Mouse (Mus musculus): ENCODE measurements around the gene Ccser1.

Gene Ccser1

DNA sequence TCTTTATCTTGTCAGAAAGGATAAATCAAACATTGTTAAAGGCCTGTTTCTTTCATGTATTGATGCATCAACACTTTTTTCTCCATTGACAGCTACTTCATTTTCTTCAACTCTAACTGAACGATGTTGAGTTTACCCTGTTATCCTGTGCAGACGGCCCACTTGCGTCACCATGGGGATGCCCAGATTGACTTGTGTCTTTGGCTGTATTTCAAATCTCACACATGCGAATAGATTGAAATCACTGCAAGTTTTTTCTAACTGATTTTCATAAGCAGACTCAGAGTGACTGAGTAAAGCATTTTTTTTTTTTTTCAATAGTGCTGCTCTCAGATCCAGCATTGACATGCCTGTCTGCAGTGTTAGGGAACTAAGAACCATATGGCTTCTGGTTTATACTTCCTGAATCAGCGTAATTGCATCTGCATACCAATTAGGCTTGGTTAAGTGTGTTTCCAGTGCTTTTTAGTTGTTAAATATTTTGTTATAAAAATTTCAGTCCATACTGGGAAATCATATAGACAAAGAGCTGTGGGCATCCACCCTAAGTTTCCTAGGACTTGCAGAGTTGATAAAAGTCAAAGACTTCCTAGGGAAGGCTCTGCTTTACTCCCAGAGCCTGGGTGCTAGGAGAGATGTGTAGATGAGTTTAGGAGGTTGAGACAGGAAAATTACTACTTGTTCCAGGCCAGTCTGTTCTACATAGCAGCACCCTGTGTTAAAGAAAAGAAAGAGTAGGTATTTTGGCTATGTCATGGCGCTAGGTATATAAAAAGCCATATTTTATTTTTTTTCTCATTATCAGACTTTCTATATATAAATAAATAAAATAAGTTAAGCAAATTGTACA lies 116.3 kb downstream of the Ccser1 start:
- DNase-seq (ENCODE audit: low read depth, low spot score) = no peak

DNA sequence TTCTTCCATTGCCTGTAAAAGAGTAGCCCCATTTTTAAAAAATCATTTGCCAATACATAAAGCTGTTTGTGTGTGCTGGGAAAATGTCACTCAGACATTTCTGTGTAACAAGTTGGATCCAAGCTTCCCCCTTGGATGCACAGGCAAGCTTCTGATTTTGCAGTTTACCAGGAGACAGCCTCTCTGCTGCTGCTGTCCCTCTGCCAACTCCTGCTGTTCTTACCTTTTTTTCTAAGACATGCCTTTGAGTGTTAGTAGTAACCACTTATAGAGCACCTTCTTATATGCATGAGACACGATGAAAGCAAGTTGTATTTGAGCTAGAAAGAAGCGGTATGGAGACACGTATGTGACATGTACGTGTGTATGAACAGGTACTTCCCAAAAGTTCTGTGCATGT lies 120.3 kb downstream of the Ccser1 start:
- no peak for DNase-seq (ENCODE audit: low read depth, low spot score)

DNA sequence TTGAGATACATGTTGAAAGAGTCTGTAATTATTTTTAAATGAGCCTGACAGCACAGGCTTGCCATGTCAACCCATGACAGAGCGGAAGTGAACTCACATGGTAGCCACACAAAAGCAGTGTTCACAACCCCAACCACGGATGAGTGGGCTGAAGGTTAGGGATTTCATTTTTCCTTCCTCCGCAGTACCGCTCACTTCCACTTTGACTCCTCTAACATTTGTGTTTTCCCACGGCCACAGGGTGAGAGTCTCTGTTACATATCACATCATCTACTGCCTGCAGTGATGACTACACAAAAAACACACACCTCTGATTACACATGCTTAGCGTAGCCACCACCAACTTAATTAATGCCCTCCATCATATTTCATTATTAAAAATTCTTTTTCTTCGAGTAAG lies 120.9 kb downstream of the Ccser1 start:
- DNase-seq (ENCODE audit: low read depth, low spot score) = no peak

DNA sequence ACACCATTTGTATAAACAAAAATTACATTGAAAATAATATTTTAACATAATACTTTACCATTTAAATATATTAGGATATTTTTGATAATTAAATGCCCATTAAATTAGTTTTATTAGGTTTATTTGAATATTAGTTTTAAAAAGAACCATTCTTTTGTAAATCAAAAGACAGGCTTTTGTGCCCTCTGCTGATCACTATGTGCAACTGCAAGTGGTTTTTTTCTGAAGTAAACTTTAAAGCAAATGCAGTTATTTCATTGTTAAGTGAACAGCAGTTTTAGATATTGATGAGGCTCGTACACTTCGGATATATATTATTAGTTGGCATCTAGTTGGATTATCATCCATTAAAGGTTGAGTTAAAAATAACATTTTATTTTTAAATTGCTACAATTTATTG lies 121.5 kb downstream of the Ccser1 start:
- no peak for DNase-seq (ENCODE audit: low read depth, low spot score)

DNA sequence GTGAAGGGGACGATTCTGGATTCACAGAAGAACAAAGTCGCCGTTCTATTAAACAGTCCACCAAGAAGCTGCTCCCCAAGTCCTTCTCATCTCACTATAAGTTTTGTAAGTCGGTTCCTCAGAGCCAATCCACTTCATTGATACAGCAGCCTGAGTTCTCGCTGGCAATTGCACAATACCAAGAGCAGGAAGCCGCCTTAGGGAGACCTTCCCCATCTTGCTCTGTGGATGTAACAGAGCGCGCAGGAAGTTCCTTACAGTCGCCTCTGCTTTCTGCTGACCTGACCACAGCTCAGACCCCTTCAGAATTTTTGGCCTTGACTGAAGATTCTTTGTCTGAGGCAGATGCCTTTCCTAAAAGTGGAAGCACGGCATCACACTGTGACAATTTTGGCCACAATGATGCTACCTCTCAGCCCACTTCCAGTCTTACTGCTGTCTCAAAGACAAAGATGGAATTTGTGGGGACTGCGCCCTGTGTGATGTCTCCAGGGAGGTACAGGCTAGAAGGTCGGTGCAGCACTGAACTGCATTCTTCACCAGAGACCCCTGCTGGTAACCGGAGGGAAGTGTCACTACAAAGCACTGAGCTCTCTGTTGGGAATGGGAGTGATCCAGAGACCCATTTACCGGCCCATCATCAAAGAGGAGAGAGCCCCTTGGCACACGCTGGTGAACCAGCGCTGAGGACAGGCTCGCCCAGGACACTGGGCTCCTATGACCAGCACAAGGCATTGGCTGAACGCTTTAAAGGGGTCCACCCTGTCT lies 131.4 kb downstream of the Ccser1 start:
- DNase-seq (ENCODE audit: low read depth, low spot score) = no peak

DNA sequence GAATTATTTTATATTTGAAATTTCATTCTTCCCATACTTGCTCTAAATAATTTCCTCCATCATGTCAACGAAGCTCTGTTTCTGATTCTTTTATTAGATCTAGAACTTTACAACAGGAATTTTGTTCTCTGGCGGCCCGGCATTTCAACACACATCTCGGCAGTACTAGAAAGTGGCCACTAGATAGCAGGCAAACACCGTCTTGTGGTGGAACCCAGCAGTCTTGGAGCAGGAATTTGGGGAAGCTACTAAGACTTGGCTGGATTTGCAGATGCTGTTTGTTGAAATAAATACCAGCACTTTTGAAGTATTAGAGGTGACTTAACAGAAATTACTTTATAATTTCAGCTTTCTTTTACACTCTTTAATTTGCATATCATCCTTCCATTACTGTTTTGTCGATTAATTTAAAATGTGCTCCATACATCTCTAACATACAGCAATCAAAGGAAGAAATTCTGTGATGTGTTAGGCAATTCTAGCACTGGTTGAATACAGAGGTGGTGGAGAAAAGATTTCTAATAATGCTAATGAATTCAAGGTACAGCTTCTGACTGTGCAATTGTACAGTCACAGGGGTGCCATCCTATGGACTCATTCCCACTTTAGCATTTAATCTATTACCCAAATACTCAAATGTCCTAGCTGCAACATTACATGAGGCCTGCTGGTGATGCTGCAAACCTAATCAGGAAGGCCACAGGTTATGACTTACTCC lies 135.9 kb downstream of the Ccser1 start:
- DNase-seq (ENCODE audit: low read depth, low spot score) = no peak

DNA sequence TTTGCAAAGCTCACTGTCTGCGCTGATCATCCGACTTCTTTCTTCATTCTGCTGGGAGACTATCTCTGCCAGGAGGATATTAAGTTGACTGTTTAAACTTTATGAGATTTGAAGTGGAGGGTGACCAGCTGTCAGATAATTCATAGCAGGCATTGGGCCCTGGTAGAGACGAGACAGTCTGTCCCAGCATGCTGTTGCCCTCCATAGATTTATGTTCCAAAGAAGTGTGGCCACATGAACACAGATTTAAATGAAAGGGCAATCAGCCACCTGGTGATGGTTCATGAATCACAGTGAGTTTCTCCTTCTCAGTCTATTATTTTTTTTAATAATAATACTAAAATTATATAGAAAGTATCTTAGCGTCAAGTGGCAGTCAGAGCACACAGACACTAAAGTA lies 140.7 kb downstream of the Ccser1 start:
- DNase-seq (ENCODE audit: low read depth, low spot score) = no peak

DNA sequence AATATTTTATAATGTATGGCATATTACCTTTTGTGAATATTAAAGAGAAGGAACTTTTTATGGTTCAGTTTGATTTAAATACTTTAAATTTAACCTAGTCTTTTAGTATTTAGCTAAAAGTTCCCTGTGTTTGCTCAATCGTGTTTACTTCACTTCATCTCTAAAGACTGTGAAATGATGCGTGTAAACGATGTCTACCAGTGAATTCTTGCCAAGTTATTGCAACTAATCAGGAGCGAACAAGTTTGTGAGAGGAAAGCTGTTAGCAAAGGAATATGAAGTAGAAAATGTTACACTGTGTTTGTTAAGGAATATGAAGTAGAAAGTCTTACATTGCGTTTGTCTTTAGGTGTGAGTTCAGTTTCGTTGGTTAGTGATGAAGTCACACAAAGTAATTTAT lies 142.2 kb downstream of the Ccser1 start:
- no peak for DNase-seq (ENCODE audit: low read depth, low spot score)

DNA sequence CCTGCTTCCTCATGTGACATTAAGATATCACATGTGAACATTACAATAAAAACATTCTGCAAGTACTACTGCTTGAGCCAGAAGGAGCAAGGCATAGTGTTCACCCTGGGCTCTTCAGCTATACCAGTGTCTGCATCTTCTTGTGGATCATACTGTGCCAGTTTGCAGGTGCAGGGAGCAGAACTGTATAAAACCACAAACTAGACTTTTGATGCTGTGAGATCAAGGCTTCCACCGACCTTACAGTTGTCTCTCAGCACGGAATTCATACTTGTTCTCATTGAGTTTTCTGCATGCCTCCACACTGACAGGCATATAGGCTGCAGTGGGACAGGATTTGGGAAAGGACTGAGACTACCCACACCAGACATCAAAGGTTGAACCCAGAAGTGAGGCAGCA lies 146.0 kb downstream of the Ccser1 start:
- no peak for DNase-seq (ENCODE audit: low read depth, low spot score)

DNA sequence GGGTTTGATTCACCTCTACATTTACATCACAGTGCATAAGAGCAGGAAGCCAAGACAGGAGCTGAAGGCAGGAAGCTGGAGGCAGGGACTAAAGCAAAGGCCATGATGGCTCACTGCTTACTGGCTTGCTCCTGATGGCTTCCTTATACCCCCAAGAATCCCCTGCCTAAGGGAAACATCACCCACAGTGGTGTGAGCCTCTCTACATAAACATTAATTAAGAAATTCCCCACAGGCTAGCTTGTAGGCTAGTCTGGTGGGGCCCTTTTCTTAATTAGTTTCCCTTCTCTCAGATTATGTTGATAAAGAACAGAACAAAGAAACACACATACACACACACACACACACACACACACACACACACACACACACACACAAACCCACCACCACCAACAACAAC lies 148.9 kb downstream of the Ccser1 start:
- no peak for DNase-seq (ENCODE audit: low read depth, low spot score)

DNA sequence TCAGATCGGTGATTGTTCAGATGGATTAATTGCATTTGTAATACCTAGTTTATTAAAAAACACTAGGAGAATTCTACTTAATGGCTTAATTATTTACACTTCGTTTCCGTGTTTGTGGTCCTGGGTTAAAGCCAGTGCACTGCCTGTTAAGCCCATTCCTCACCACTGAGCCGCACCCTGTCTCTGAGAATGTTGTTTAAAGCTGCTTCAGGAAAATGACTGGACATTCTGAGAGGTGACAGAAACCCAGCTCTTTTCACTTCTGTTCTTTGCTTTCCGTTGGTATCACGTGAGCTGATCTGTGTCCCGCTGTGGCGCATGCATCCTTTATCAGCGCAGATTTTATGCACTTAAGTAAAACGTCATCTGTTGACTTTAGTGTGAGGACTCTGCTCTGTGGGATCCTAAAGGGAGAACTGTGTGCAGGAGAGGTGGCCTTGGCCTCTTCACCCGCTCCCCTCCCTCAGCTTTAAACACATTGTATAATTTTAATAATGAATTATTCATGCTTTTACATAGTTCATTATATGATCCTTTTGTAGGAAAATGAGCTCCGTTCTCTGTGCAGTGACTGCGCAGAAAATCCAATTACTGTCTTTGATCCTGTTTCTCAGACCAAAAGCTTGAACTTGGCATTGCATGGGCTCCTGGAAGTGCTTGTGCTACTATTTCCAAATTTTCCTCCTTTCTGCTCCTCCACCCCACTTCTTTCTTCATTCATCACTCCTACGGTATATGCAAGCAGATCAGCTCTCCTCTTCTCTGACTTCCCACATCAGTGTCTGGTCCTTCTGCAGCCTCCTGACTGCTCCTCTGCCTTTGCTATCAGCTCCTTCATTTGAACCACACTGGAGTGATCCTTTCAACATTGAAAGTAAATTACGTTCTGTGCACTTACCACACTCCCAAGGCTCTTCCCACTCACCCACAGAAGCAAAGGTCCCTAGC lies 149.7 kb downstream of the Ccser1 start:
- no peak for DNase-seq (ENCODE audit: low read depth, low spot score)

DNA sequence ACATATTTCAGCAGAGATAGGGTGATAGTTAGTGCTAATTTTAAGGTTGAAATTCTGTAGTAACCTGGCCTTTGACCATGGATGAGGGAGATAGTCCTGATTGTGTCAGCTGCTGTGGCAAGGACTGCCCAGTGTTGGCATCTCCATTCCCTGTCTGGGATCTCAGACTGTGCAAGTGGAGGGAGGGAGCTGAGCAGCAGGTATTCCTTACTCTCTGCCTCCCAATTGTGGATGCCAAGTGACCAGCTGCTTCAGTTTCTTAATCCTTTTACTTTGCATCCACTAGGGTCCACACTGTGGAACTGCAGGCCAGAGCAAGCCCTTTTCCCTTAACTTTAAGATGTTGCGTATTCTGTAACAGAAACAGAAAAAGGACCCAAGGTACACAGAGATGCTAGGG lies 154.3 kb downstream of the Ccser1 start:
- DNase-seq (ENCODE audit: low read depth, low spot score) = no peak

DNA sequence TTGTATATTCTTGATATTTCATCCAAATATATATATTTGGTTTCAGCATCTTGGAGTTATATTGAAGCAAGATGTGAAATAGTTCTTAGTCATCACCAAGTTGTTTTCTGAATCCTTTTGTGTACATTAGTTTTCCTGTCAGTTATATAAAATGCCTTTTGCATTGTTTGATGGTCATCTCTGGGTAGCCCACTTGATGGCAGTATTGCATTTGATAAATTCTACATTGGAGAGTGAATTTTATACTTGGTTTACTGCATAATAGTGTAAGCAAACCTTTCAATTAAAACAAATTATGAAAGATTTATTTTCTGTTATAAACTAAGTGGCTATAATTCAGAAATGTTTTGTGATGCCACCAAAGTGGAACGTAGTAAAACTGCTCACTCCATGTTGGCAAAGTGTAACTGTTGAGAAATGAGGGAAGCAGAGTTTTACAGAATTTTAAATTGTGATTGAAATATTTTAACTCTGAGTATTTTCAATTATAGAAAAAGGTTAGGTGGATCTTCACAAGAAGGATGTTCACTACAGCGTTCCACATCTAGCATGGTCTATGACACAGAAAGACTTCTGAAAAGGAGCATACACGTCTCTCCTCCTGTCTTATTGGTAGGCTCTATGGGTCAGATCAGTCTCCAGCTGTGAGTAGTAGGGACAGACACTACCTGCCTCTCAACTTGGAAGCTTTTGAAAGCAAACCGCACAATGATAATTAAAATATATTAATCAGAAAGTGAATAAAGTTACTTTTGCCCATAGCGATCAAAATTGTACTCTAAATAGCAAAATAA lies 167.1 kb downstream of the Ccser1 start:
- no peak for DNase-seq (ENCODE audit: low read depth, low spot score)

DNA sequence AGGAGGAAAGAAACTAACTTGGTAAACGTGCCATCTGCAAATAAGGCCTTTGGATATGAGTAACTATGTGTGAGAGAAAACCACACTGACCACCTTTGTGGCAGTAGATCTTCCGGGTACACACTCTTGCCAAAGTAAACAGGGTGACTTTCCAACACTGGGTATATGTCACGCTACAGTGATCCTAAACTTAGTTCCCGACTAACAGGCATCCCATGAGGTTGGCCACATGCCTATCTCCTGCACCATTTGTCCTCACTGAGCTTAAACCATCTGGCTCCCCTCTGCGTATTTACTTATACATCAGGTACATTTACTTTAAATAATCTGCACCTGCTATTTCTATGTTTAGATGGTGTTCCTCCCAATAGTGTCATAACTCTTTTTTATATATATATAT lies 183.6 kb downstream of the Ccser1 start:
- DNase-seq (ENCODE audit: low read depth, low spot score) = no peak

DNA sequence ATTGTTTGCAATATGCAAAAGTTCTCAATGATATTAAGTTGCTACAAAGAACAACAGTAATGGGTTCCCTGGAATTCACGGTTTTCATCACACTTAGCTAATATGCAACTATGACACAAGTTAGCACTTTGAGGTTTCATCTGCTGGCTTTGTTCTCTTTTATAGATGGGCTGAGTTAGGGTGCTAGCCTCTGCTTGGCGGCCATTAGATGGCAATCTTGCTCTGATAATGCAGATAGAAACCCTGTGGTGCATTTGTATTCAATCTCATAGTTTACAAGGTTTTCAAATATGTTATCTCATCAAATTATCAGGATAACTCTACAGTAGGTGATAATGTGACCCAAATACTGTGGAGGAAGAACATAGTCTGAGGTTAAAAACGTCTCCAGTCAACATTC lies 202.4 kb downstream of the Ccser1 start:
- DNase-seq (ENCODE audit: low read depth, low spot score) = no peak

DNA sequence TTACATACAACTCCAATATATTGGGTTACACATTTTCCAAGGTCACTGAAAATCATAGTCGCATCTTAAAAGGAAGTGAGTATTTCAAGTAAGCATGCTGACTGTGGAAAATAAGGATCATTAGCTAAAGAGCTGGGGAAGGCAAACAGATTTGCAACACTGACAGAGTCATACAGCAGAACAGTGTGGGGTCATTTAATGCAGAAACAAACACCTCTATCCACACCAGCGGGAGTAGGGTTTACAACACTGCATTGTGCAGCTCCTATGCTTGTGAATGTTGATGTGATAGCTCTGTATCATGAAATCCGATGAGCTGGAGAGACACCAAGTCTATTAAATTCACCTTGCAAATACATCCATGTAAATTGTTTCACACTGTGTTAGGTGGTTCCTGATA lies 202.9 kb downstream of the Ccser1 start:
- DNase-seq (ENCODE audit: low read depth, low spot score) = no peak

DNA sequence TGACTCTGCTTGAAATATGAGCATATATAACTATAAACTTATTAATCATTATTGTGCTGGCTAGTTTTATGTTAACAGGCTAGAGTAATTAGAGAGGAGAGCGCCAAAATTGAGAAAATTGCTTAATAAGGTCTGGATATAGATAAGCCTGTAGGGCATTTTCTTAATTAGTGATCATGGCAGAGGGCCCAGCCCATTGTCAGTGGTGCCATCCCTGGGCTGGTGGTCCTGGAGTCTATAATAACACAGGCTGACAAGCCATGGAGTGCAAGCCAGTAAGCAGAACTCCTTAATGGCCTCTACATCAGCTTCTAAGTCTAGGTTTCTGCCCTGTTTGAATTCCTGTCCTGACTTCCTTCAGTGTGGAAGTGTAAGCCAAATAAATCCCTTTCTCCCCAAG lies 206.9 kb downstream of the Ccser1 start:
- DNase-seq (ENCODE audit: low read depth, low spot score) = no peak

DNA sequence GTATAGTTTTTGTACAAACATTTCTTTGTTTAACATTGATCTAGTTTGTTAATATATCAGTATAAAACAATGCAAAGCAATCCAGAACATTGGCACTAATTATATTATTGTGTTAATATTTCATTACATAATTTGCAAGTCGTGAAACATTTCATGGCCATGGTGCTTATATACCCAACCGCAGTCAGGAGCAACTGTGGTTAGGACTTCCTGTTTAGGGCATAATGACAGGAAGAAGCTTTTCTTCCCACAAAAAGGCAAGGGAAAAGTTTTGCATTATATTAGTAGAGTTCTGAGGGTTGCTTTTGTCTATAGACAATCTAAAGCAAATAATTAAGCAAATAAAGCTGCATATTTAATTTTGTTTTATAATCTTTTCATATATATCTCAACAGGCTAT lies 247.4 kb downstream of the Ccser1 start:
- DNase-seq (ENCODE audit: low read depth, low spot score) = no peak

DNA sequence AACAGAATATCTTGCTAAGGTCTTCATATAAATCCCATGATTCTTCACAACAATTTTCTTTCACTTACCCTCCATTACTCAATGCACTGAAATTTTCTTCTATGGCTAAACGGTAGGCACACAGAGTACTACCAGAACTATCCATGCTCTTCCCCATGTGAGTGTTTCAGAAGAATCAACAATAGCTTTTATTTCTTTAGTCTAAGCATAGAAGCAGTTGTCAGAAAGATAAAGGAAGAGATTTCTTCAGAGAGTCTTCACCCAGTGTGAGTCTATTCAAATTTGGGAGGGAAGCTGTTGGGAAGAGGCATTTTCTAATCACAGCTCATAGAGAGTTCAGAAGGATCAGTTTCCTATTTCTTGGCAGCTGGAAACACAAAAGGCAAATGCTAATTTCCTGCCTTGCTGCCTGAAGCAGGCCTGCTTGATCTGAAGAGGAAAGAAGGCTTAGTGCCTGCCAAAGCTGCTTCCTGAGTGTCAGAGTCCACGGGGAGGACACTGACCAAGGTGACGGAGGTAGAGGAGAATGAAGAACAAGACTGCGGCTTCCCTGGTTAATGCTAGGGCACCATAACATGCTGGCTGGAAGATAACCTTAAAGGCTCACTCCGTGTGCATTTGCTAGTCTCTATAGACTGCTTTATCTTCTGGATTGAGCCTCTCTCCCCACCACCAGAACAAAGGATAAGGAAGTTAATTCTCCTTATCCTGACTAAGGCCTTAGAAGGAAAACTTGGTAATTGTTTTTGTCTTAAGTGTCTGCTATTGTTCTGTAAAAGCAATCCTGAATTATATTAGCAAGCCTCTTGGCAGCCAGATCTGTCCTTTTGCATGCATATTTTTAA lies 251.0 kb downstream of the Ccser1 start:
- DNase-seq (ENCODE audit: low read depth, low spot score) = no peak

DNA sequence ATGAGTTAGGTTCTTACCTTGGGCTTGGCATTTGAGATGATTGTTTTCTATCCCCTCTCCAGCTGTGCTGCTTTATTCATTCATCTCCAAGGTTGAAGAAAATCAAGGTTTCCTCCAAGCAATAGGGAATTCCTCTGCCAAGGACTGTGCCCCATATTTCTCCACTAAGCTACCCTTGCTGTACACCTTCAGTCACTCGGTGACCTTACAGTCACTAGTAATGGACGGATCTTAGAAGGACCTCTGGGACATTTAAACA lies 251.5 kb downstream of the Ccser1 start:
- no peak for DNase-seq (ENCODE audit: low read depth, low spot score)

All from c-Kit-negative CD71-positive TER-119-positive erythroid progenitor cells, embryonic 14.5 days (primary cell).